Mouse (Mus musculus) lung, embryonic 15.5 days (tissue): ENCODE measurements around the gene Tanc1. TPM values are rescaled to one million over a fixed set of nuclear protein-coding genes. Genes with fewer than 3 reads are reported as not detected.

ENCODE experiments used
- ATAC-seq: fragments of 200-750 bp; cut with Nextera tagmentation; 2 replicates; pipeline ENCODE4 v1.8.0; 2017; ENCODE audit warnings: moderate number of reproducible peaks, borderline replicate concordance; ENCODE audit not compliant: low FRiP score, low TSS enrichment; ENCODE audit errors: extremely low read depth
- H3K27ac ChIP-seq: fragments of 300-500 bp; sonication (generic); 2 replicates; pipeline ENCODE4 v1.5.1; 2015; ENCODE audit warnings: moderate library complexity, mild to moderate bottlenecking, inconsistent platforms
- H3K27me3 ChIP-seq: fragments of 300-500 bp; sonication (generic); 2 replicates; pipeline ENCODE4 v1.6.1; 2015; ENCODE audit warnings: inconsistent platforms
- H3K36me3 ChIP-seq: fragments of 300-500 bp; sonication (generic); 2 replicates; pipeline ENCODE4 v1.6.1; 2015; ENCODE audit warnings: inconsistent platforms
- H3K4me1 ChIP-seq: fragments of 300-500 bp; sonication (generic); 2 replicates; pipeline ENCODE4 v1.6.1; 2015; ENCODE audit warnings: inconsistent platforms
- H3K4me2 ChIP-seq: fragments of 300-500 bp; sonication (generic); 2 replicates; pipeline ENCODE4 v1.6.1; 2015; ENCODE audit warnings: inconsistent platforms, mild to moderate bottlenecking, moderate library complexity
- H3K4me3 ChIP-seq: fragments of 300-500 bp; sonication (generic); 2 replicates; pipeline ENCODE4 v1.5.1; 2015; ENCODE audit warnings: mild to moderate bottlenecking, inconsistent platforms
- H3K9ac ChIP-seq: fragments of 300-500 bp; sonication (generic); 2 replicates; pipeline ENCODE4 v1.6.1; 2015; ENCODE audit warnings: inconsistent platforms
- H3K9me3 ChIP-seq: fragments of 300-500 bp; sonication (generic); 2 replicates; pipeline ENCODE4 v1.6.1; 2016; ENCODE audit warnings: inconsistent platforms
- WGBS: fragments of 180-500 bp; shearing (Covaris S2); methylation state at CpG from one replicate; pipeline ENCODE4 v1.1.7; 2015; 5-methylcytosine and 5-hydroxymethylcytosine counted together
- polyA plus RNA-seq: library from polyadenylated mRNA; unstranded; fragments of >200 nt; fragmentation: Nextera tagmentation; extraction: Ambion mirVana; gene quantifications from 2 replicates; pipeline ENCODE4 v1.2.1, GENCODE M21; 2015

The Tanc1 gene
- polyA plus RNA-seq, 1 experiment from 2014 or later, result 33.9 TPM

- no peaks in the 10 kb centered on the region for H3K27me3 ChIP-seq
- ATAC-seq, result no peak
- no peak overlapping the region for H3K4me3 ChIP-seq
- peaks cover 37% of the 10 kb centered on the region for H3K4me1 ChIP-seq
- no peak overlapping the region for H3K4me2 ChIP-seq
- H3K9ac ChIP-seq, result no peak overlapping the region
- peak overlapping the region; percentile 46 for H3K27ac ChIP-seq
- no peaks in the 10 kb centered on the region for H3K9me3 ChIP-seq
- no peaks in the 10 kb centered on the region for H3K36me3 ChIP-seq
- WGBS, result 72% methylated on average over 3 of the region's 3 CpGs
These were observed 85.3 kb downstream of the Tanc1 start for GRCm38 (mm10) chr2:59697123-59697522.

- H3K4me2 ChIP-seq, result peak overlapping the region; percentile 37
- peak overlapping the region; percentile 46 for H3K27ac ChIP-seq
- ATAC-seq, result peak; percentile 67; the same call in 1 of the 2 replicates
- H3K4me1 ChIP-seq, result peaks cover 33% of the 10 kb centered on the region
- H3K9ac ChIP-seq, result no peak overlapping the region
- H3K27me3 ChIP-seq, result no peaks in the 10 kb centered on the region
- H3K9me3 ChIP-seq, result no peaks in the 10 kb centered on the region
- H3K36me3 ChIP-seq, result no peaks in the 10 kb centered on the region
- WGBS, result 5% methylated on average over 16 of the region's 16 CpGs
- 0 out of 2 replicates have a peak overlapping the region, but pooled peaks have one; percentile 2 for H3K4me3 ChIP-seq
These were observed 86.1 kb downstream of the Tanc1 start for GRCm38 (mm10) chr2:59697722-59698634.

- Histone ChIP-seq H3K27me3 (no peaks in the 10 kb centered on the region), H3K4me3 (no peak overlapping the region), H3K36me3 (no peaks in the 10 kb centered on the region), H3K4me2 (no peak overlapping the region), H3K9ac (no peak overlapping the region), H3K9me3 (no peaks in the 10 kb centered on the region), H3K4me1 (peaks cover 25% of the 10 kb centered on the region), H3K27ac (no peak overlapping the region)
- WGBS, result 55% methylated on average over 7 of the region's 7 CpGs
- ATAC-seq, result no peak
These were observed 86.9 kb downstream of the Tanc1 start for GRCm38 (mm10) chr2:59698635-59699300.

- H3K4me1 ChIP-seq, result peaks cover 24% of the 10 kb centered on the region
- H3K27ac ChIP-seq, result peak overlapping the region; percentile 24
- no peak overlapping the region for H3K4me3 ChIP-seq
- no peaks in the 10 kb centered on the region for H3K27me3 ChIP-seq
- H3K9ac ChIP-seq, result no peak overlapping the region
- no peaks in the 10 kb centered on the region for H3K9me3 ChIP-seq
- no peak overlapping the region for H3K4me2 ChIP-seq
- WGBS, result 63% methylated on average over 9 of the region's 9 CpGs
- ATAC-seq, result no peak
- H3K36me3 ChIP-seq, result no peaks in the 10 kb centered on the region
These were observed 88.1 kb downstream of the Tanc1 start for GRCm38 (mm10) chr2:59699893-59700292.

GRCm38 (mm10) chr2:59705221-59705620, 93.4 kb downstream of the Tanc1 start:
- no peaks in the 10 kb centered on the region for H3K27me3 ChIP-seq
- H3K4me3 ChIP-seq, result no peak overlapping the region
- no peak for ATAC-seq
- WGBS, result 82% methylated on average over 12 of the region's 12 CpGs
- H3K36me3 ChIP-seq, result peaks cover 2% of the 10 kb centered on the region; the same call in 1 of the 2 replicates
- H3K27ac ChIP-seq, result no peak overlapping the region
- no peaks in the 10 kb centered on the region for H3K9me3 ChIP-seq
- H3K9ac ChIP-seq, result no peak overlapping the region
- no peak overlapping the region for H3K4me2 ChIP-seq
- peaks cover 17% of the 10 kb centered on the region for H3K4me1 ChIP-seq

GRCm38 (mm10) chr2:59706806-59707205, 95.0 kb downstream of the Tanc1 start:
- Histone ChIP-seq H3K27me3 (no peaks in the 10 kb centered on the region), H3K36me3 (peaks cover 2% of the 10 kb centered on the region; the same call in 1 of the 2 replicates), H3K9ac (no peak overlapping the region), H3K9me3 (no peaks in the 10 kb centered on the region), H3K4me3 (no peak overlapping the region), H3K27ac (no peak overlapping the region), H3K4me2 (no peak overlapping the region), H3K4me1 (peaks cover 19% of the 10 kb centered on the region)
- ATAC-seq, result peak; percentile 75
- WGBS, result 72% methylated on average over 12 of the region's 12 CpGs

- Histone ChIP-seq H3K27me3 (no peaks in the 10 kb centered on the region), H3K9ac (no peak overlapping the region), H3K9me3 (no peaks in the 10 kb centered on the region), H3K27ac (peak overlapping the region; percentile 37; the same call in 1 of the 2 replicates), H3K36me3 (peaks cover 2% of the 10 kb centered on the region; the same call in 1 of the 2 replicates), H3K4me2 (no peak overlapping the region), H3K4me1 (peaks cover 30% of the 10 kb centered on the region), H3K4me3 (no peak overlapping the region)
- WGBS, result 55% methylated on average over 13 of the region's 13 CpGs
- ATAC-seq, result no peak
These were observed 96.3 kb downstream of the Tanc1 start for GRCm38 (mm10) chr2:59707922-59708706.

- H3K9ac ChIP-seq, result no peak overlapping the region
- WGBS, result 81% methylated on average over 6 of the region's 6 CpGs
- no peak overlapping the region for H3K27ac ChIP-seq
- H3K27me3 ChIP-seq, result no peaks in the 10 kb centered on the region
- H3K9me3 ChIP-seq, result no peaks in the 10 kb centered on the region
- H3K4me3 ChIP-seq, result no peak overlapping the region
- no peak for ATAC-seq
- no peak overlapping the region for H3K4me2 ChIP-seq
- peaks cover 2% of the 10 kb centered on the region; the same call in 1 of the 2 replicates for H3K36me3 ChIP-seq
- peaks cover 53% of the 10 kb centered on the region for H3K4me1 ChIP-seq
These were observed 98.9 kb downstream of the Tanc1 start for GRCm38 (mm10) chr2:59710771-59711170.

GRCm38 (mm10) chr2:59711992-59712391, 100.2 kb downstream of the Tanc1 start:
- Histone ChIP-seq H3K4me2 (no peak overlapping the region), H3K4me3 (no peak overlapping the region), H3K27ac (peak overlapping the region; percentile 75), H3K9ac (no peak overlapping the region), H3K27me3 (no peaks in the 10 kb centered on the region), H3K9me3 (no peaks in the 10 kb centered on the region), H3K4me1 (peaks cover 63% of the 10 kb centered on the region), H3K36me3 (no peaks in the 10 kb centered on the region)
- WGBS, result 47% methylated on average over 8 of the region's 8 CpGs
- peak; percentile 24; the same call in 1 of the 2 replicates for ATAC-seq

- ATAC-seq, result peak; percentile 33; the same call in 1 of the 2 replicates
These were observed 100.6 kb downstream of the Tanc1 start for GRCm38 (mm10) chr2:59712484-59712883.

More at GRCm38 (mm10) chr2:59712484-59712883, 100.6 kb downstream of the Tanc1 start:
- Histone ChIP-seq H3K27ac (peak overlapping the region; percentile 80), H3K4me1 (peaks cover 68% of the 10 kb centered on the region), H3K4me2 (no peak overlapping the region), H3K4me3 (no peak overlapping the region), H3K9ac (no peak overlapping the region), H3K36me3 (no peaks in the 10 kb centered on the region), H3K9me3 (no peaks in the 10 kb centered on the region), H3K27me3 (no peaks in the 10 kb centered on the region)
- WGBS, result 46% methylated on average over 9 of the region's 9 CpGs
